Mouse (Mus musculus) liver, embryonic 12.5 days (tissue): ENCODE measurements around the gene Maml2. TPM values are rescaled to one million over a fixed set of nuclear protein-coding genes. Genes with fewer than 3 reads are reported as not detected.

Experiments
- ATAC-seq: fragments of 200-750 bp; cut with Nextera tagmentation; 2 replicates; pipeline ENCODE4 v1.8.0; 2017; ENCODE audit warnings: moderate number of reproducible peaks, mild to moderate bottlenecking, moderate library complexity
- H3K27ac ChIP-seq: fragments of 300-500 bp; sonication (generic); 2 replicates; pipeline ENCODE4 v1.5.1; 2016; ENCODE audit warnings: mild to moderate bottlenecking
- H3K27me3 ChIP-seq: fragments of 300-500 bp; sonication (generic); replicated peaks from 2 replicates; pipeline ENCODE4 v1.6.1; 2016; ENCODE audit warnings: mild to moderate bottlenecking, moderate library complexity
- H3K36me3 ChIP-seq: fragments of 300-500 bp; sonication (generic); 2 replicates; pipeline ENCODE4 v1.6.1; 2016; ENCODE audit warnings: mild to moderate bottlenecking, moderate library complexity
- H3K4me1 ChIP-seq: fragments of 300-500 bp; sonication (generic); 2 replicates; pipeline ENCODE4 v1.6.1; 2016
- H3K4me2 ChIP-seq: fragments of 300-500 bp; sonication (generic); 2 replicates; pipeline ENCODE4 v1.6.1; 2016; ENCODE audit warnings: mild to moderate bottlenecking, moderate library complexity
- H3K4me3 ChIP-seq: fragments of 300-500 bp; sonication (generic); 2 replicates; pipeline ENCODE4 v1.5.1; 2016; ENCODE audit warnings: mild to moderate bottlenecking, moderate library complexity
- H3K9ac ChIP-seq: fragments of 300-500 bp; sonication (generic); 2 replicates; pipeline ENCODE4 v1.6.1; 2016; ENCODE audit warnings: mild to moderate bottlenecking, moderate library complexity
- H3K9me3 ChIP-seq: fragments of 300-500 bp; sonication (generic); replicated peaks from 2 replicates; pipeline ENCODE4 v1.6.1; 2016; ENCODE audit warnings: mild to moderate bottlenecking, moderate library complexity
- WGBS: fragments of 180-500 bp; shearing (Covaris S2); methylation state at CpG from one replicate; pipeline ENCODE4 v1.1.7; 2016; ENCODE audit not compliant: insufficient replicate concordance; 5-methylcytosine and 5-hydroxymethylcytosine counted together
- polyA plus RNA-seq: library from polyadenylated mRNA; unstranded; fragments of >200 nt; fragmentation: Nextera tagmentation; extraction: Ambion mirVana; gene quantifications from 2 replicates; pipeline ENCODE4 v1.2.1, GENCODE M21; 2016

Gene Maml2
- polyA plus RNA-seq, 1 experiment from 2014 or later, result 1.7 TPM

DNA sequence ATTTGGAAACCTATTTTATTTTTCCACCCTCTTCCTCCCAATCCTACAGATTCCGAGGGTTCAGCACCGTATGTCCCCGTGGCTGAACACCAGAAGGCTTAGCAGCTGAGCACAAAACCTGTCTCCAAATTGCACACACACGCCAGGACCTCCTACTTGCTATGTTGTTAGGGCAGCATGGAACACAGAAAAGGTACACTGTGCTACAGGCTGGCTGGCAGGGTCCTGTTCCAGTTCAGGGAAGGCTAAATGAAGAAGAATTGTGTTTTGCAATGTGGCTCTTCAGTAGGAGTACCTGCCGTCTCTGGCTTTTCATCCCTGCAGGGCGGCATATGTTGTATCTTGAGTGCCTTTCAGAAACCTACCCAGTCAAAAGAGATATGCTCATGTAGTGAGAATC lies 300.0 kb downstream of the Maml2 start:
- Histone ChIP-seq H3K4me1 (peaks cover 19% of the 10 kb centered on the region), H3K4me3 (no peak overlapping the region), H3K27ac (no peak overlapping the region), H3K4me2 (no peak overlapping the region), H3K9ac (no peak overlapping the region), H3K36me3 (no peaks in the 10 kb centered on the region), H3K9me3 (no peaks in the 10 kb centered on the region), H3K27me3 (no peaks in the 10 kb centered on the region)
- ATAC-seq, result no peak
- 78% methylated on average over 6 of the region's 6 CpGs for WGBS

- Histone ChIP-seq H3K27me3 (no peaks in the 10 kb centered on the region), H3K4me2 (no peak overlapping the region), H3K4me1 (peaks cover 19% of the 10 kb centered on the region), H3K4me3 (no peak overlapping the region), H3K27ac (no peak overlapping the region), H3K9me3 (no peaks in the 10 kb centered on the region), H3K9ac (no peak overlapping the region), H3K36me3 (no peaks in the 10 kb centered on the region)
- WGBS, result 39% methylated on average over 4 of the region's 4 CpGs
- ATAC-seq, result peak; percentile 94
These were observed 301.0 kb downstream of the Maml2 start for GRCm38 (mm10) chr9:13598596-13599333.

- no peak overlapping the region for H3K4me2 ChIP-seq
- 0 out of 2 replicates have a peak, but pooled peaks have one; percentile 31 for ATAC-seq
- no peaks in the 10 kb centered on the region for H3K36me3 ChIP-seq
- 52% methylated on average over 3 of the region's 3 CpGs for WGBS
- H3K27me3 ChIP-seq, result no peaks in the 10 kb centered on the region
- H3K9ac ChIP-seq, result no peak overlapping the region
- no peaks in the 10 kb centered on the region for H3K9me3 ChIP-seq
- no peak overlapping the region for H3K27ac ChIP-seq
- peaks cover 19% of the 10 kb centered on the region for H3K4me1 ChIP-seq
- H3K4me3 ChIP-seq, result no peak overlapping the region
These were observed 301.5 kb downstream of the Maml2 start for GRCm38 (mm10) chr9:13599334-13599614.

- Histone ChIP-seq H3K4me3 (no peak overlapping the region), H3K36me3 (no peaks in the 10 kb centered on the region), H3K9me3 (no peaks in the 10 kb centered on the region), H3K9ac (no peak overlapping the region), H3K27me3 (no peaks in the 10 kb centered on the region), H3K4me2 (no peak overlapping the region), H3K27ac (no peak overlapping the region), H3K4me1 (peaks cover 19% of the 10 kb centered on the region)
- 80% methylated on average over 6 of the region's 6 CpGs for WGBS
- no peak for ATAC-seq
These were observed 302.0 kb downstream of the Maml2 start for GRCm38 (mm10) chr9:13599800-13600199.

DNA sequence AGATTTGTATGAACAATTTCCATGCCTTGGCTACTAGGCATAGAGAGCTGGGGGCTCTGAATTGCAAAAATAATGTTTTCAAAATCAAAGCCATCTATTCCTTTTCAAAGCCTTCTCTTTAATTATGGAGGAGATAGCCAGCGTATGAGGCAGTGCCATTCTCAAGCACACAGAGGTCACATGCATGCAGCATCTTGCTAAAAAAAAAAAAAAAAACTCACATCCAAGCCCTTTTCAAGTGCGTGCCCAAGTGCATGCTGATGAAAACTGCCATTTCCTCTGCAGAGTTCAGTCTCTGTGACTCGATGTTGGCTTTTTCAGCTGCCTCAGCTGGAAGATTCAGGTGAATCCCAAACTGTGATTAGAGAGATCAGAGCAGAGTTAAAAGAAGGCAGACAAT lies 304.0 kb downstream of the Maml2 start:
- Histone ChIP-seq H3K27ac (no peak overlapping the region), H3K9ac (no peak overlapping the region), H3K4me3 (no peak overlapping the region), H3K9me3 (no peaks in the 10 kb centered on the region), H3K36me3 (no peaks in the 10 kb centered on the region), H3K27me3 (no peaks in the 10 kb centered on the region), H3K4me1 (peaks cover 19% of the 10 kb centered on the region), H3K4me2 (no peak overlapping the region)
- no peak for ATAC-seq
- WGBS, result 66% methylated on average over 3 of the region's 3 CpGs

DNA sequence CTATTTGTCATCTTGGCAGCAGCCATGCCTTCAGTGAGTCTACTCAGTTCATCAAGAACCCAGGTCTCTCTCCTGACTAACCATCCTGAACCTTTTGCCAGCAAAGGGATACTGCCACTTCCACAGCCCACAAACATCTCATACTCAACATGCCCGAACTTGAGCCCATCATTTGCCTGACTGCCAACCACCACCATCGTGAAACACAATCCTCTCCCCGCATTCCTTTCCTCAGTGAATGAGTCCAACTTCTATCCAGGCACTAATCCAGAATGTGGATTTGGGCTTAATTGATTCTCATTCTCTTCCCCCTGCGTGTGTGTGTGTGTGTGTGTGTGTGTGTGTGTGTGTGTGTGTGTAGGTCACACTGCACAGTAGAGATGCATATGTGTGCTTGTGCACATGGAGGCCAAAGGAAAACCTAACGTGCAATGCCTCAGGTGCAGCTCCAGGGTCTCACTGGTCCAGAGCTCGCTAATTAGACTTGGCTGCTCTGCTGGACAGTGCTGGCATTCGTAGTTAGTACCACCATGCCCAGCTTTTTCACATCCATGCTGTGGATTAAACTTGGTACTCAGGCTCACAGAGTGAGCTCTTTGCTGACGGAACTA lies 305.9 kb downstream of the Maml2 start:
- Histone ChIP-seq H3K27ac (no peak overlapping the region), H3K9me3 (no peaks in the 10 kb centered on the region), H3K4me2 (no peak overlapping the region), H3K36me3 (no peaks in the 10 kb centered on the region), H3K27me3 (no peaks in the 10 kb centered on the region), H3K4me3 (no peak overlapping the region), H3K9ac (no peak overlapping the region), H3K4me1 (peaks cover 7% of the 10 kb centered on the region)
- ATAC-seq, result no peak
- 80% methylated on average over 8 of the region's 8 CpGs for WGBS

GRCm38 (mm10) chr9:13607609-13608185 lies 309.9 kb downstream of the Maml2 start:
- no peaks in the 10 kb centered on the region for H3K4me1 ChIP-seq
- no peak overlapping the region for H3K9ac ChIP-seq
- no peak overlapping the region for H3K27ac ChIP-seq
- no peaks in the 10 kb centered on the region for H3K9me3 ChIP-seq
- no peaks in the 10 kb centered on the region for H3K36me3 ChIP-seq
- H3K27me3 ChIP-seq, result no peaks in the 10 kb centered on the region
- H3K4me2 ChIP-seq, result no peak overlapping the region
- WGBS, result 62% methylated on average over 8 of the region's 8 CpGs
- no peak for ATAC-seq
- H3K4me3 ChIP-seq, result no peak overlapping the region

DNA sequence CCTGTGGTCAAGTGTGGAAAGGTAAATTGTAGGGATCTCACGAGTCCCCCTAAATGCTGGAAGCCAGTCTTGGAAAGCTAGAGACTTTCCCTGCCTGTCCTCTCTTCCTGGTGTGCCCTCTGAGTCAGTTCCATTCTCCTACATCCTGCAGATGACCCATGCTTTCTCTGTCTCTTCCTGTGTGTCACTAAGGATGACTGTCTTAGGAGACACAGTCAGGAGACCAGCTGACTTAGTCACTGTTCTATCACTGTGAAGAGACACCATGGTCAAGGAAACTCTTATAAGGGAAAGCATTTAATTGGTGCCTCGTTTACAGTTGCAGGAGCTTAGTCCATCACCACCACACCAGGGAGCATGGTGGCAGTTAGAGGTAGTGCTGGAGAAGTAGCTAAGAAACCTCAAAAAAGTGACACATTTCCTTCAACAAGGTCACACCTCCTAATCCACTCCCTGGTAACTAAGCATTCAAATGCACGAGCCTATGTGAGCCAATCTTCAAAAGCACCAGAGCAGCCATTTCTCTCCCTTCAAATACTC lies 310.8 kb downstream of the Maml2 start:
- no peak overlapping the region for H3K4me3 ChIP-seq

GRCm38 (mm10) chr9:13611561-13611960 lies 313.8 kb downstream of the Maml2 start:
- ATAC-seq, result no peak
- no peaks in the 10 kb centered on the region for H3K9me3 ChIP-seq
- 64% methylated on average over 3 of the region's 3 CpGs for WGBS

More for the DNA sequence above, 310.8 kb downstream of the Maml2 start:
- H3K9me3 ChIP-seq, result no peaks in the 10 kb centered on the region
- no peaks in the 10 kb centered on the region for H3K27me3 ChIP-seq
- H3K36me3 ChIP-seq, result no peaks in the 10 kb centered on the region
- WGBS, result 30% methylated on average over 3 of the region's 3 CpGs
- H3K4me2 ChIP-seq, result no peak overlapping the region
- no peak overlapping the region for H3K9ac ChIP-seq
- H3K27ac ChIP-seq, result no peak overlapping the region
- no peak for ATAC-seq
- no peaks in the 10 kb centered on the region for H3K4me1 ChIP-seq

DNA sequence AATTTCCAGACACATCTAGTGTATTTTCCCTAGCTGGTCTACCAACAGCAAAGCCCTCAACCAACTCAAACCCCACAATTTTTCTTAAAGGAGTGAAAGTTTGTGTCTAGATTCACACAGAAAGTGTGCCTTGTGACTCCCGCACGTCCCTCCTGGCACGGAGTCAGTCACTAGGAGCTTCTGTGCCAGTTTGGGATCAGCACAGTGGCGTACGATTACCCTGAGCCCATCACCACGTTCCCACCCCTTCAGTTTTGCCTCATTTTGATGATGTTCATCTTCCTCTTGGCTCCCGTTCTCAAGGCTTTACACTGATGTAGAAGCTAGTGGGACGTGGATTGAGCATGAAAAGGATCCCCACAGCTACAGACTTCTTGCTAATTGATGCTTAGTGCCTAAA lies 314.6 kb downstream of the Maml2 start:
- no peak overlapping the region for H3K27ac ChIP-seq
- no peak for ATAC-seq
- 64% methylated on average over 8 of the region's 8 CpGs for WGBS
- no peak overlapping the region for H3K4me2 ChIP-seq
- H3K9ac ChIP-seq, result no peak overlapping the region
- no peaks in the 10 kb centered on the region for H3K9me3 ChIP-seq
- H3K27me3 ChIP-seq, result no peaks in the 10 kb centered on the region
- no peaks in the 10 kb centered on the region for H3K4me1 ChIP-seq
- H3K36me3 ChIP-seq, result no peaks in the 10 kb centered on the region
- no peak overlapping the region for H3K4me3 ChIP-seq

More at GRCm38 (mm10) chr9:13611561-13611960, 313.8 kb downstream of the Maml2 start:
- Histone ChIP-seq H3K27me3 (no peaks in the 10 kb centered on the region), H3K4me2 (no peak overlapping the region), H3K4me1 (no peaks in the 10 kb centered on the region), H3K36me3 (no peaks in the 10 kb centered on the region), H3K4me3 (no peak overlapping the region), H3K9ac (no peak overlapping the region), H3K27ac (no peak overlapping the region)

GRCm38 (mm10) chr9:13613325-13614268 lies 315.8 kb downstream of the Maml2 start:
- no peak overlapping the region for H3K27ac ChIP-seq
- WGBS, result 63% methylated on average over 8 of the region's 8 CpGs
- no peak overlapping the region for H3K9ac ChIP-seq
- no peaks in the 10 kb centered on the region for H3K4me1 ChIP-seq
- no peak for ATAC-seq
- H3K36me3 ChIP-seq, result no peaks in the 10 kb centered on the region
- H3K27me3 ChIP-seq, result no peaks in the 10 kb centered on the region
- H3K9me3 ChIP-seq, result no peaks in the 10 kb centered on the region
- no peak overlapping the region for H3K4me3 ChIP-seq
- no peak overlapping the region for H3K4me2 ChIP-seq
